Mouse (Mus musculus) heart, embryonic 12.5 days (tissue): ENCODE data around the gene Chmp5. TPM values are rescaled to one million over a fixed set of nuclear protein-coding genes. Genes with fewer than 3 reads are reported as not detected.

Source experiments
- ATAC-seq: fragments of 200-750 bp; cut with Nextera tagmentation; 2 replicates; pipeline ENCODE4 v1.8.0; 2017; ENCODE audit warnings: moderate TSS enrichment, moderate library complexity; ENCODE audit not compliant: insufficient number of reproducible peaks, low FRiP score
- H3K27ac ChIP-seq: fragments of 300-500 bp; sonication (generic); 2 replicates; pipeline ENCODE4 v1.5.1; 2016; ENCODE audit warnings: mild to moderate bottlenecking, moderate library complexity; ENCODE audit not compliant: poor library complexity, severe bottlenecking
- H3K27me3 ChIP-seq: fragments of 300-500 bp; sonication (generic); replicated peaks from 2 replicates; pipeline ENCODE4 v1.6.1; 2016; ENCODE audit warnings: mild to moderate bottlenecking, moderate library complexity
- H3K36me3 ChIP-seq: fragments of 300-500 bp; sonication (generic); 2 replicates; pipeline ENCODE4 v1.6.1; 2016; ENCODE audit warnings: mild to moderate bottlenecking, moderate library complexity
- H3K4me1 ChIP-seq: fragments of 300-500 bp; sonication (generic); replicated peaks from 2 replicates; pipeline ENCODE4 v1.6.1; 2016; ENCODE audit warnings: mild to moderate bottlenecking
- H3K4me2 ChIP-seq: fragments of 300-500 bp; sonication (generic); 2 replicates; pipeline ENCODE4 v1.6.1; 2016; ENCODE audit warnings: mild to moderate bottlenecking, moderate library complexity
- H3K4me3 ChIP-seq: fragments of 300-500 bp; sonication (generic); 2 replicates; pipeline ENCODE4 v1.5.1; 2016; ENCODE audit warnings: mild to moderate bottlenecking
- H3K9ac ChIP-seq: fragments of 300-500 bp; sonication (generic); 2 replicates; pipeline ENCODE4 v1.6.1; 2016; ENCODE audit warnings: mild to moderate bottlenecking, moderate library complexity
- H3K9me3 ChIP-seq: fragments of 300-500 bp; sonication (generic); replicated peaks from 2 replicates; pipeline ENCODE4 v1.6.1; 2016; ENCODE audit warnings: mild to moderate bottlenecking, moderate library complexity
- WGBS: fragments of 180-500 bp; shearing (Covaris S2); methylation state at CpG from one replicate; pipeline ENCODE4 v1.1.7; 2016; 5-methylcytosine and 5-hydroxymethylcytosine counted together
- polyA plus RNA-seq: library from polyadenylated mRNA; unstranded; fragments of >200 nt; fragmentation: Nextera tagmentation; extraction: Ambion mirVana; gene quantifications from 2 replicates; pipeline ENCODE4 v1.2.1, GENCODE M21; 2016

The Chmp5 gene
- polyA plus RNA-seq, 1 experiment from 2014 or later, result 76.2 TPM

DNA sequence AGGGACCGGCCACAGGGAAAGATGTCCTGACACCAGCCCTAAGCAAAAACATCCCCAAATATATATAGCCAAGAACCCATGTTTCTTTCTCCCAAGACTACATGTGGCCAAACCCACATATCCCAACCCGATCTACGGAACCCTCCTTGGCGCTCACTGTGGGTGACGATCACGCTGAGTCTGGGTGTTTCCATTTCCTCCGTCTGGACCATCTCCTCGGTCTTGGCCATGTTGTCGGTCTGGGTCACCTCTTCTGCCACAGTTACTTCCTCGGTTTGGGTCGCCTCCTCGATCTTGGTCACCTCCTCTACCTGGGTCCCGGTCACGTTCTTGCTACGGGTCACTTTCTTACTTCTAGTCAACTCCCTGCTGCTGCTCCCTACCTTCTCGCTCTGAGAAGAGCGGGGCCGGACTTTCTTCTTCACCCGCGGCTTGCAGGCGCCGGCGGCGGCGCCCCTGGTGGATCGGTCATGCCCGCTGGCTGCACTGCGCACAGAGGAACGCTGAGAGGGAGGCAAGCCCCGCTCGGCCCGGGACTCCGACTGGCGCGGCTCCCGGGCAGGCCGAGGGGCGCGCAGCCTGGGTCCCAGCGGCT, 545 bp upstream of the Chmp5 start:
- ATAC-seq, result peak; percentile 27
- Histone ChIP-seq H3K9me3 (no peaks in the 10 kb centered on the region), H3K27me3 (no peaks in the 10 kb centered on the region), H3K4me2 (peak overlapping the region; percentile 78), H3K4me3 (peak overlapping the region; percentile 82), H3K27ac (peak overlapping the region; percentile 87), H3K9ac (peak overlapping the region; percentile 93), H3K4me1 (peaks cover 20% of the 10 kb centered on the region), H3K36me3 (peaks cover 49% of the 10 kb centered on the region)
- under 1% methylated on average over 40 of the region's 40 CpGs for WGBS

DNA sequence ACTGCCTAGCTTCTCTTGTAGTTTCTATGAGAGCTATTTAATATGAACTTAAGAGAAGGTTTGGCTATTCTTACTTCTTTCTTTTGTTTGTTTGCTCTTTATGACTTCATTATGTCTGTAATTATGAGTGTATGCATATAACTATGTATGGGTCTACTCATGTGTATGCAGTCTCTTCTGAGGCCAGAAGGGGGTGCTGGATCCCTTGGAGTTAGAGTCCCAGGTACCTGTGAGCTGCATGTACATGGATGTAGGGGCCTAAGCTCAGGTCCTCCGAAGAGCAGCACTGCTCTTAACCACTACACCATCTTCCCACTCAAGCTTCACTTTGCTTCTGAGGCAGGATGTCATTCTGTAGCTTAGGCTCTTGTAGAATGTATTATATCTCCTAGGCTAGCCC, 5.3 kb downstream of the Chmp5 start:
- WGBS, result 88% methylated on average over 1 of the region's 1 CpGs
- peaks cover 9% of the 10 kb centered on the region for H3K4me1 ChIP-seq
- ATAC-seq, result no peak
- no peak overlapping the region for H3K27ac ChIP-seq
- no peak overlapping the region for H3K4me3 ChIP-seq
- H3K27me3 ChIP-seq, result no peaks in the 10 kb centered on the region
- no peak overlapping the region for H3K9ac ChIP-seq
- peaks cover 68% of the 10 kb centered on the region for H3K36me3 ChIP-seq
- no peak overlapping the region for H3K4me2 ChIP-seq
- no peaks in the 10 kb centered on the region for H3K9me3 ChIP-seq

DNA sequence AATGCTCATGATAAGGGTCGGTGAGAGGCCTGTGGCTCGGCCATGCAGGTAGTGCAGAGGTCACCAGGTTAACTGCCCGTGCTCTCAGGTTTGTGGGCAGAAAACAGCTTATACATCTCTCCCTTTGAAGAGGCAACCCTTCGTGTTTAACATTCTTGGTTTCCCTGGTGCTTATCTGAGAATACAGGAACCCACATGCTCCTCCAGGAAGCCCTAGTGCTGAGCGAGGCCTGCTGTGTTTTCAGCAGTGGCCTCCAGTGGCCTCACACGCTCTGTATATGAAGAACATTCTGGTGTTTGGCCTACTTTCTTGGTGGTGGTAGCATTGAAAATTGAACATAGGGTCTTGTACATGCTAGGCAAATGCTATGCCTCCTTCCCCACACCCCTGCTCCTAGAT, 7.7 kb downstream of the Chmp5 start:
- Histone ChIP-seq H3K27me3 (no peaks in the 10 kb centered on the region), H3K9me3 (no peaks in the 10 kb centered on the region), H3K9ac (no peak overlapping the region), H3K27ac (no peak overlapping the region), H3K4me3 (no peak overlapping the region), H3K36me3 (peaks cover 83% of the 10 kb centered on the region), H3K4me2 (no peak overlapping the region), H3K4me1 (no peaks in the 10 kb centered on the region)
- no peak for ATAC-seq
- 68% methylated on average over 6 of the region's 6 CpGs for WGBS

DNA sequence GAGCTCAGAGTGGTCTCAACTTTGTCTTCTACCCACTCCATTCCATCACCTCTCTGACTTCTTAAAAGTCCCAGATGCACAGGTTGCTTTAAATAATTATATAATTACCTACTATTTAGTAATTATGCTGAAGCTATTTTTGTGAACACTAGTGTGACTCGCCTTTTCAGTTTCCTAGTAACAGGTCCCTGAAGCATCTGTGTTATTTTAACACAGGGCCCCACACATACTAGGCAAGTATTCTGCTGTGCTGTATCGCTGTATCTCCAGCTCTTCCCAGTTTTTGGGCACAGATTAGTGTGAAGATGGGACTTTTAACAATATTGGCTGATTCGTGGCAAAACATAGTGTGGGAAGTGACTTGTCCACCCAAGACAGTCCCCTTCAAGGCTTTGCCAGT, 15.3 kb downstream of the Chmp5 start:
- H3K9ac ChIP-seq, result no peak overlapping the region
- H3K36me3 ChIP-seq, result peaks cover 75% of the 10 kb centered on the region
- no peaks in the 10 kb centered on the region for H3K27me3 ChIP-seq
- no peak overlapping the region for H3K4me3 ChIP-seq
- 78% methylated on average over 3 of the region's 3 CpGs for WGBS
- no peak overlapping the region for H3K4me2 ChIP-seq
- H3K9me3 ChIP-seq, result no peaks in the 10 kb centered on the region
- H3K27ac ChIP-seq, result no peak overlapping the region
- no peaks in the 10 kb centered on the region for H3K4me1 ChIP-seq
- ATAC-seq, result no peak

DNA sequence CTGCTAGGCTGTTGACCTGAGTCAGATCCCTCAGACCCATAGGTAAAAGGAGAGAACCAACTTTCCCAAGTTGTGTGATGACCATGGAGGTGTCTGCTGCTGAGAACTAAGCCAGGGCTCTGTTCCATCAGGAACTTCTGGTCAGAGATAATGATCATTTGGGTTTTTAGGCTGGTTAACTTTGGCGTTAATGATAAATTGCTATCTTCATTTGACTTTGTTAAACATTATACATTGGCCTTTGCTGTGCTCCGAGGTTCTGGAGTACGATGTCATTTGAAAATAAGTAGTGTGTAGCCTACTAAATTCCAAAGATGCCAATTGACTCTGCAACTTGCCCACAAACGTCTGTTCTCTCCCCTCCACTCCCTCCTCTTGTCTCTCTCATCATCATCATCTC, 21.0 kb downstream of the Chmp5 start:
- Histone ChIP-seq H3K4me3 (no peak overlapping the region), H3K9me3 (no peaks in the 10 kb centered on the region), H3K27me3 (no peaks in the 10 kb centered on the region), H3K36me3 (peaks cover 28% of the 10 kb centered on the region), H3K9ac (peak overlapping the region; percentile 85; the same call in 1 of the 2 replicates), H3K4me1 (peaks cover 19% of the 10 kb centered on the region), H3K27ac (no peak overlapping the region), H3K4me2 (no peak overlapping the region)
- no peak for ATAC-seq
- WGBS, result 70% methylated on average over 4 of the region's 4 CpGs

DNA sequence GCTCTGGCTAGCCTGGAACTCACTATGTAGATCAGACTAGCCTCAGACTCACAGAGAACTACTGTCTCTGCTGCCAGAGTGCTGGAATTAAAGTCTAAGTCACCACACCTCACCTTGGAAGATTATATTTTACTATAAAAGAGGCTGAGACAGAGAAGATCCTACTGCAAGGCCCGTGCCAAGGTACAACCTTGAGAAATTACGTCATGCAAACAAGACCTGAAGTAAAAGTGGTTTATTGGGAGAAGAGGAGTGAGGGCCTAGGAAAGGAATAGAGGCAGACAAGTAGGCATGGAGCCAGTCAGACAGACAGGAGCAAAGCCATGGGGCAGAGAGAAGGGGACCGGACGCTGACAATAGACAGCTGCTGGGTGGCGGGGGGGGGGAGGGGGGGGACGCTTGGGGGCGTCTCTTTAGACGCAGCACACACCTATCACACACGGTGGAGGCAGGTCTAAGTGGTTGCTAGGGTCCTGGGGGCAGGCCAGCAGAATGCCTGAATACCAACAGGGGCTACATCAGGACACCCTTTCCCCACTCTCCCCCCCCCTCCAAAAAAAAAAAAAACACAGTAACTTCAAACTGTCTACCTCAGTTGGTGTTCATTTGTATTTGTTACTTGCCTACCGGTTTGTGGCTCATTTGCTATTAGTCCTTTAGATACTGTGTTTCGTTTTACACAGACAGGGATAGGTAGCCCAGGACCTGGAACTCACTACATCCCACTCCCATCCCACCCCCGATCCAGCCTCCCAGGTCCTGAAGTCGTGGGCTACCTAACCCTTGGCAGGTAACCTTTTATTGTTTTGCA, 21.8 kb downstream of the Chmp5 start:
- Histone ChIP-seq H3K36me3 (peaks cover 24% of the 10 kb centered on the region), H3K9me3 (no peaks in the 10 kb centered on the region), H3K4me3 (peak overlapping the region; percentile 99), H3K9ac (peak overlapping the region; percentile 85), H3K4me1 (peaks cover 19% of the 10 kb centered on the region), H3K4me2 (peak overlapping the region; percentile 80), H3K27ac (peak overlapping the region; percentile 96), H3K27me3 (no peaks in the 10 kb centered on the region)
- WGBS, result 10% methylated on average over 13 of the region's 13 CpGs
- no peak for ATAC-seq

DNA sequence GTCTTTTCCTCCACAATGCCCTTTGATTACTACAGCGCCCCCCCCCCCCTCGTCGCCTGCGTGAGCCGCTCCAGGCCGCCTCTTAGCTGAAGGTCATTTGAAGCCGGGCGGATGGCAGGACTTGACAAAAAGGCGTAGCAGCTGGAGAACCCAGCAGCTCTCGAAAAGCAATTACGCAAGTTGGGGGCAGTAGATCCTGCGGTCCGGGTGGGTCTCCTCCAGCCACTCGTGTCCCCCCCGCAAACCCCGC, 22.3 kb downstream of the Chmp5 start:
- under 1% methylated on average over 16 of the region's 16 CpGs for WGBS
- ATAC-seq, result peak; percentile 56
- Histone ChIP-seq H3K36me3 (peaks cover 21% of the 10 kb centered on the region), H3K4me1 (peaks cover 19% of the 10 kb centered on the region), H3K9me3 (no peaks in the 10 kb centered on the region), H3K27me3 (no peaks in the 10 kb centered on the region), H3K4me2 (peak overlapping the region; percentile 80), H3K9ac (peak overlapping the region; percentile 85), H3K4me3 (peak overlapping the region; percentile 99), H3K27ac (peak overlapping the region; percentile 96)

DNA sequence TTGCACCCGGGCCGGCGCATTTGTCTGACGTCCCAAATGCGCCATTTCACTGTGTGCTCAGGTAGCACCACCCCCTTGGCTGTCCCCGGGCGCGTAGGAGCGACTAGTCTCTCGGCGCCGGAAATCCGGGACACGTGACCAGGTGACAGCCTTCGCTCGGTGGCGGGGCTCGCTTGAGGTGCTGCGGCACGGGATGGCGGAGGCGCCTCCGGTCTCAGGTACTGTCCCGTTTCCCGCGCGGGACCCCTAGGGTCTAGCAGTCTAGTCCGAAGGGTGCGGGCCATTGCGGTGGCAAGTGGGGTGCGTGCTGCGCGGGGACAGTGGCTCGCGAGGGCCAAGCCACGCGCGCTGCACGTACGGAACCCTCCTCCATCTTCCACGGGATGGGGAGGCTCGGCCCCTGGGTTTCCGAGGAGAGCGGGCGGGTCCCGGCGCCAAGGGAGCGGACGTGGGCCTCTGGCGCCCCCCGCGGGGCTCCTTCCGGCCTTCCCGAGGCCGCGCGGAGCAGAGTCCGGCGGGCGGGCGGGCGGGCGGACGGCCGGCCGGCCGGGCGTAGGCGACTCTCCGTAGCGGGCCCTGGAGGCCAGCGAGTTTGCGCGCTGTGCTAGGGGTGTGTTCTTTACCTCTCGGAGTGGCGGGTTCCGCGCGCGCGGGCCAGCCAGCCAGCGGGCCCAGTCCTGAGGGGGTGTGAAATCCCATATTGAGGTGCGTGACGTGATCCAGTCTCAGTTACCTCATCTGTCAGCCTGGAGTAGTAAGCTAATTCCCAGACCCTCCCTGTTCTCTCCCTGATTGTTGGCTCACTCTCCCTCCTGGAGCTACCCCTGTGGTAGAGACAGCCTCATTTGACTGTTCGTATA, 22.9 kb downstream of the Chmp5 start, which contains the start of gene Nfx1:
TSS of gene Nfx1 (plus strand) at position 65 of the 860 bp plus-strand sequence.
- Histone ChIP-seq H3K36me3 (peaks cover 16% of the 10 kb centered on the region), H3K9ac (peak within 1 kb of the TSS; percentile 85), H3K27me3 (no peaks in the 10 kb centered on the region), H3K27ac (peak within 1 kb of the TSS; percentile 96), H3K4me2 (peak within 1 kb of the TSS; percentile 80), H3K9me3 (no peaks in the 10 kb centered on the region), H3K4me1 (peaks cover 19% of the 10 kb centered on the region), H3K4me3 (peak within 1 kb of the TSS; percentile 99)
- WGBS, result under 1% methylated on average over 83 of the region's 85 CpGs
- ATAC-seq, result peak; percentile 97

DNA sequence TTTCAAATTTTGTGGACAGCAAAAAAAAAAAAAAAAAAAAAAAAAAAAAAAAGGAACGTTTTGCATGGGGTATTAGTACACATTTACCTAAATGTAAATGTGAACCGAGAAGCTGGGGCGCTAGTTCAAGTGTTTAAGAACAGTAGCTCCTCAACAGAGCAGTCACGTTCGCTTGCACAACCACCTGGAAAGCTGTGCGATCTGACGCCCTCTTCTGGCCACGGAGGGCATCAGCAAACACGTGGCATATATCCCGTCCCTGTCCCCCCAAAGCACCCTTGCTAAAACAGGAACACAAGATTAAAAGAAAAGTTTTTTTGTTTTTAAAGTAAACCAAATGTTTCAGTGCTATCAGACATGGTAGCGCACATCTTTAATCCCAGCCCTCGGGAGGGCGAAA, 23.5 kb downstream of the Chmp5 start:
- H3K9ac ChIP-seq, result no peak overlapping the region
- no peak overlapping the region for H3K27ac ChIP-seq

DNA sequence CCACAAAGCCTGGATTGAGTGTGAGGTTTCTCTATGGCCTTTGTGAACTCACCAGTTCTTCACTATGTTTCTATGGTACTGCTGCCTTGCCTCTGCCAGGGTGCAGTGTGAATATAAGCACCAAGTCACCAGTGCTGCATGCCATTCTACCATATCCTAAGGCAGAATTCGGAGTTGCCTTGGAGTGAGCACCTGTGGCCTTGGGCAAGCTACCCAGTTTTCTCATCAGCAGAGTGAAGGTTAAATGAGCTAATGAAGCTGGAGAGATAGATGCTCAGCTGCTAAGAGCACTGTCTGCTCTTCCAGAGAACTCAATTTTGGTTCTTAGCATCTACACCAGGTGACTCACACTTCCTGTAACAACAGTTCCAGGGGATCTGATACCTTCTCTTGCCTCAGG, 25.8 kb downstream of the Chmp5 start:
- no peaks in the 10 kb centered on the region for H3K9me3 ChIP-seq
- no peak for ATAC-seq
- 87% methylated on average over 1 of the region's 1 CpGs for WGBS
- peaks cover 30% of the 10 kb centered on the region for H3K36me3 ChIP-seq
- H3K4me3 ChIP-seq, result no peak overlapping the region
- no peak overlapping the region for H3K9ac ChIP-seq
- H3K27ac ChIP-seq, result no peak overlapping the region
- H3K4me1 ChIP-seq, result peaks cover 19% of the 10 kb centered on the region
- no peaks in the 10 kb centered on the region for H3K27me3 ChIP-seq
- no peak overlapping the region for H3K4me2 ChIP-seq

More for the DNA sequence above, 23.5 kb downstream of the Chmp5 start:
- H3K4me1 ChIP-seq, result peaks cover 19% of the 10 kb centered on the region
- H3K4me2 ChIP-seq, result peak overlapping the region; percentile 80
- H3K36me3 ChIP-seq, result peaks cover 15% of the 10 kb centered on the region
- ATAC-seq, result no peak
- no peaks in the 10 kb centered on the region for H3K9me3 ChIP-seq
- no peaks in the 10 kb centered on the region for H3K27me3 ChIP-seq
- peak overlapping the region; percentile 99 for H3K4me3 ChIP-seq
- WGBS, result 23% methylated on average over 13 of the region's 13 CpGs

DNA sequence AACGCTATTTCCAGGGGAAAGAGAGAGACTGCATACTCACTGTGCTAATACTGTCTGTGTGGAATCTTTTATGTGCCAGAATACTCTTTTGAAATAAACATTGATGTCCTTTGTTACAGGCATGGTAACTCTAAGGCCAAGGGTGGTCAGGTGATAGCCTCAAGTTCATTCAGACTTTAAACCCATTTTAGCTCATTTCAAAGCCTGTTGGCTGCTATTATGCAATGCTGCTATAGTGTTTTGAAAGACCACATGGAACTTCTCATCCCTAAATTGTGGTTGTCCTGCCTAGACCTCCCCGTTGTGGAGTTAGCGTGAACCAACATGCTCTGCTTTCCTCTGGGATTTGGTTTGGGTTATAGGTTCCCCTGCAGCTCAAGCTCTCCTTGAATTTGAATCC, 27.5 kb downstream of the Chmp5 start:
- H3K9me3 ChIP-seq, result no peaks in the 10 kb centered on the region
- no peak overlapping the region for H3K9ac ChIP-seq
- no peak overlapping the region for H3K4me3 ChIP-seq
- no peak overlapping the region for H3K27ac ChIP-seq
- peaks cover 45% of the 10 kb centered on the region for H3K36me3 ChIP-seq
- WGBS, result 94% methylated on average over 3 of the region's 3 CpGs
- H3K4me1 ChIP-seq, result peaks cover 15% of the 10 kb centered on the region
- H3K4me2 ChIP-seq, result no peak overlapping the region
- no peaks in the 10 kb centered on the region for H3K27me3 ChIP-seq
- no peak for ATAC-seq
